ENCODE assay signal across 8 mouse cellular contexts in genomic region chr11:120491317-120492023, GRCm38 (mm10). TPM values are rescaled to one million over a fixed set of nuclear protein-coding genes. Genes with fewer than 3 reads are reported as not detected.
DNase-seq lines count a peak whose midpoint lies in the region; ATAC-seq and TF ChIP-seq lines count a peak whose summit lies in the region.

TSS of gene Slc25a10 (plus strand) at chr11:120491840.

- no peaks in the 10 kb centered on the region for H3K27me3 ChIP-seq in embryonic facial prominence, embryonic 13.5 days
- H3K27me3 ChIP-seq in limb, embryonic 10.5 days (ENCODE audit: low read depth, poor library complexity, severe bottlenecking) = no peaks in the 10 kb centered on the region
- H3K27me3 ChIP-seq in midbrain, embryonic 12.5 days = no peaks in the 10 kb centered on the region
- no peaks in the 10 kb centered on the region for H3K27me3 ChIP-seq in small intestine, adult 2 months (ENCODE audit: control insufficient read depth, insufficient read depth, low read length)

- peak within 1 kb of the TSS; percentile 95 for H3K4me2 ChIP-seq in embryonic facial prominence, embryonic 13.5 days
- peak within 1 kb of the TSS; percentile 95 for H3K4me2 ChIP-seq in midbrain, embryonic 12.5 days (replicated peaks)

- H3K4me3 ChIP-seq in embryonic facial prominence, embryonic 13.5 days = peak within 1 kb of the TSS; percentile 99
- H3K4me3 ChIP-seq in limb, embryonic 10.5 days = peak within 1 kb of the TSS; percentile 97
- H3K4me3 ChIP-seq in midbrain, embryonic 12.5 days = peak within 1 kb of the TSS; percentile 93
- H3K4me3 ChIP-seq in small intestine, adult 2 months (ENCODE audit: low read depth, low read length) = peak within 1 kb of the TSS; percentile 88

- TF ChIP-seq POLR2A in small intestine, adult 2 months (IDR thresholded peaks at IDR 0.05; ENCODE audit: low read depth, low read length) = peak; percentile 73

- no peak for TF ChIP-seq CTCF in small intestine, adult 2 months (IDR thresholded peaks at IDR 0.05; ENCODE audit: extremely low read depth, insufficient read length, insufficient replicate concordance, low read depth, low read length)

- H3K27ac ChIP-seq in embryonic facial prominence, embryonic 13.5 days = peak within 1 kb of the TSS; percentile 87
- peak within 1 kb of the TSS; percentile 90 for H3K27ac ChIP-seq in limb, embryonic 10.5 days
- H3K27ac ChIP-seq in midbrain, embryonic 12.5 days (replicated peaks) = peak within 1 kb of the TSS; percentile 73
- H3K27ac ChIP-seq in small intestine, adult 2 months (ENCODE audit: insufficient read depth, low read depth, low read length) = peak within 1 kb of the TSS; percentile 94

- no peaks in the 10 kb centered on the region for H3K9me3 ChIP-seq in embryonic facial prominence, embryonic 13.5 days
- H3K9me3 ChIP-seq in limb, embryonic 10.5 days (replicated peaks) = no peaks in the 10 kb centered on the region
- no peaks in the 10 kb centered on the region for H3K9me3 ChIP-seq in midbrain, embryonic 12.5 days

- H3K36me3 ChIP-seq in embryonic facial prominence, embryonic 13.5 days = peaks cover 56% of the 10 kb centered on the region
- peaks cover 72% of the 10 kb centered on the region for H3K36me3 ChIP-seq in limb, embryonic 10.5 days
- peaks cover 52% of the 10 kb centered on the region for H3K36me3 ChIP-seq in midbrain, embryonic 12.5 days
- peaks cover 45% of the 10 kb centered on the region for H3K36me3 ChIP-seq in small intestine, adult 2 months (ENCODE audit: control insufficient read depth, insufficient read depth, low read length)

- peak; percentile 88 for DNase-seq in 3T3-L1 (ENCODE audit: low read depth, low spot score)
- peak; percentile 77 to 84 for DNase-seq in adrenal gland, postnatal 4 days (ENCODE audit: low spot score in 2 of 2)
- DNase-seq in heart, adult 18-20 months = peak; percentile 92 to 93
- peak; percentile 95 for DNase-seq in kidney, adult 18-20 months
- DNase-seq in limb, embryonic 10.5 days (ENCODE audit: low spot score) = peak; percentile 89

- H3K4me1 ChIP-seq in embryonic facial prominence, embryonic 13.5 days = peaks cover 34% of the 10 kb centered on the region
- peaks cover 51% of the 10 kb centered on the region for H3K4me1 ChIP-seq in limb, embryonic 10.5 days
- peaks cover 33% of the 10 kb centered on the region for H3K4me1 ChIP-seq in midbrain, embryonic 12.5 days
- H3K4me1 ChIP-seq in small intestine, adult 2 months (ENCODE audit: control insufficient read depth, insufficient read depth, insufficient read length, low read length) = peaks cover 30% of the 10 kb centered on the region

- H3K9ac ChIP-seq in embryonic facial prominence, embryonic 13.5 days = peak within 1 kb of the TSS; percentile 89
- peak within 1 kb of the TSS; percentile 81 for H3K9ac ChIP-seq in midbrain, embryonic 12.5 days (replicated peaks)

- under 1% methylated on average over 35 of the region's 35 CpGs for whole genome bisulfite sequencing in embryonic facial prominence, embryonic 13.5 days
- under 1% methylated on average over 35 of the region's 35 CpGs for WGBS in limb, embryonic 10.5 days
- under 1% methylated on average over 32 of the region's 35 CpGs for whole genome bisulfite sequencing in midbrain, embryonic 12.5 days
- under 1% methylated on average over 35 of the region's 35 CpGs for WGBS in small intestine, adult 2 months

- ATAC-seq in embryonic facial prominence, embryonic 13.5 days (ENCODE audit: insufficient number of reproducible peaks, insufficient read depth, low FRiP score, low TSS enrichment, low read depth) = peak; percentile 66
- peak; percentile 91 for ATAC-seq in midbrain, embryonic 12.5 days (ENCODE audit: low FRiP score, low read depth)

RNA-seq across cellular contexts. Expression of gene Slc25a10, which starts in this region (rescaled TPM):
- total RNA-seq in adrenal gland, postnatal 4 days (2021) = 100 to 1,000 TPM; 102 to 103 TPM
- 50.1 and 54.3 TPM in 2 replicates for polyA plus RNA-seq in embryonic facial prominence, embryonic 13.5 days (2015; fragmentation: Nextera tagmentation; extraction: Ambion mirVana)
- 10 to 100 TPM; 15.4 to 15.9 TPM for total RNA-seq in heart, adult 18-20 months (2021)
- 69.0 and 71.8 TPM in 2 replicates for polyA plus RNA-seq in limb, embryonic 10.5 days (2016; fragmentation: Nextera tagmentation; extraction: Ambion mirVana)
- 37.7 and 38.8 TPM in 2 replicates for polyA plus RNA-seq in midbrain, embryonic 12.5 days (2016; fragmentation: Nextera tagmentation; extraction: Ambion mirVana)
- 298 and 416 TPM in 2 replicates for polyA plus RNA-seq in small intestine, adult 2 months (2012; rRNA removed)

Comparison
In these comparisons a context has a peak if more than half of its experiments do, and no peak if none do; other contexts are left out.
1. Peak in every context shown above with its lines: DNase-seq, ATAC-seq, H3K4me3 ChIP-seq and H3K27ac ChIP-seq.
2. RNA of gene Slc25a10 (total RNA-seq): 102 to 103 TPM in adrenal gland, postnatal 4 days; 15.4 to 15.9 TPM in heart, adult 18-20 months; every median in the first group is over 4 times any median in the second.